Mouse (Mus musculus) monocyte, adult 2 months (primary cell): ENCODE results near the gene Trhr2.
"Not testable (repeated sequence)": the region's sequence is repeated elsewhere in the genome, so short reads cannot be mapped to it uniquely, and the experiment has no call there.

Experiments used
- DNase-seq, 2 experiments: peaks; one replicate each; pipeline ENCODE4 v3.0.0; 2022; ENCODE audit warnings: low spot score in 2 of 2, low read depth in 1 of 2

The Trhr2 gene

GRCm38 (mm10) chr8:122332753-122333506, 27.6 kb downstream of the Trhr2 start:
- peak; percentile 26 to 70 for DNase-seq

DNA sequence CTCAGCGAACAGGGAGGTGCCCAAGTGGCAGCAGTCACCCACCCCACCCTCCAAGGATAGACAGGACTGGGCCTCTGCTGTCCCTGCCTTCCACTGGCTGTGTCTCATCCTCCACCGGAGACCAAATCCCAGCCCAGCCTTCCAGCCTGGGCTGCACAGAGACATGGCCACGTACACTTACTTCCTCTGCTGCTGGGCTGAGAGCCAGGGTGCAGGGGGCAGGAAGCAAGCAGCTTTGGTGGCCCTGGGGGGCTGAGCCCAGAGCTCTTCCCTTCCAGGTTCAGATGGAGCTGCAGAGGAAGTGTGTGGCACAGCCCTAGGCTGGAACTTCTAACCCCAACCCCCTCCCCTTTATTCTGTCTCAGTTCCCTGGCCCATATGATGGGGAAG, 29.4 kb downstream of the Trhr2 start:
- DNase-seq, result no peak

- no peak for DNase-seq
Observed at GRCm38 (mm10) chr8:122330446-122331133, 30.0 kb downstream of the Trhr2 start.

- no peak for DNase-seq
Observed at GRCm38 (mm10) chr8:122329553-122330239, 30.9 kb downstream of the Trhr2 start.

- no peak for DNase-seq
Observed at GRCm38 (mm10) chr8:122329072-122329471, 31.5 kb downstream of the Trhr2 start.

DNA sequence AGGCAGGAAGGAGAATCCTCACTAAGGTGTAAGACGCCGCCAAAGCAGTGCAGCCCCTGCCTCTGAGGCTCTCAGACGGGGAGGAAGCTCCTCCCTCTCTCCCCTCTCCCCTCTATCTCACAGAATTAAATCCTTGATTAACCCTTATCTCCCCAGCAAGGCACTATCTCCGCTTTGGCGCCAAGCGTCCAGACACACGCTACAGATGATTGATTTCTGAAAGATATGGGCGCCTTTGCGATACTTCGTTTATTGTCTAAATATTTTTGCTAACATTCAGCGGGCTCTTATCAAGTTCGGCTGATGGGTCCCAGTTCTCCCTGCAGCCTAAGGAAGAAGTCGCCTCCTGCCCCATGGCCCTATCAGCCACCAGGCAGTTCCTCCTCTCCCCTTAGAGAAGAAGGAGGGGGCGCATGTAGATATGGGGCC, 34.4 kb downstream of the Trhr2 start:
- no peak for DNase-seq

DNA sequence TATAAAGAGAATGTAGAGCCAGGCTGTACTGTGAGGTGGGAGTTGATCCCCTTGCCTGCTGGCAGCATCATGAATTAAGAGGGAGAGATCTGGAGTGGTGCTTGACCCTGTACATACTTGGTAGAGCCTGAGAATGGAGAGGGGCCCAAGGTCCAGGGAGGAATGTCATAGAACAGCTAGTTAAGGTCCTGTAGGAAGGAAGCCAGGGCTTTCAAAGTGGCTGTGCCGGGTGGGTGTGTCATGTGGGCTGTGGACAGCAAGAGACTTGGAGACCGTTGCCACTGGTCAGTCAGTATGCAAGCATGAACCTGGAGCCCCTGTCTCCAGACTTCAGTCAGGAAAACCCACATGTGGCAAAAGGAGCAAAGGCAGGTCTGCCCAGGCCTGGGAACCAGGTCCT, 35.4 kb downstream of the Trhr2 start:
- no peak for DNase-seq

DNA sequence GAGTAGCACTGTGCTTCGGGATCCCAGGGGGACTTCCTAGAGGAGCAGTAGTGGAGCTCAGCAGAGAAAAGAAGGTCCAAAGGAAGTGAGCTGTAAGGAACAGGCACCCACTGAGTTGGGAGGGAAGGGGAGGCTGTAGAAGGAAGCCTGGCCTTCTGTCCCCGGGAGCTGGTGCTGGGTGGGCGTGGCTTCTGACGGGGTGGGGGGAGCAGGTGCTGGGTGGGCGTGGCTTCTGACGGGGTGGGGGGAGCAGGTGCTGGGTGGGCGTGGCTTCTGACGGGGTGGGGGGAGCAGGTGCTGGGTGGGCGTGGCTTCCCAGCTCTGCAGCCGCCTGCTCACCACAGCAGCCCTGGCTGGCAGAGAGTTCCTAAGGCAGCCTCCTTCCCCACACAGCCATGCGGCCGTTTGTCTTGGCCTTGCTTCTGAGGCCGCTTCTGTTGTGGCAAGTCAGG, 36.6 kb downstream of the Trhr2 start:
- not testable (repeated sequence) for DNase-seq

- DNase-seq, result no peak
Observed at GRCm38 (mm10) chr8:122322792-122323191, 37.8 kb downstream of the Trhr2 start.

GRCm38 (mm10) chr8:122322126-122322525, 38.4 kb downstream of the Trhr2 start:
- DNase-seq, result no peak

- DNase-seq, result no peak
Observed at GRCm38 (mm10) chr8:122321455-122321921, 39.1 kb downstream of the Trhr2 start.

GRCm38 (mm10) chr8:122320541-122320940, 40.0 kb downstream of the Trhr2 start:
- no peak for DNase-seq

DNA sequence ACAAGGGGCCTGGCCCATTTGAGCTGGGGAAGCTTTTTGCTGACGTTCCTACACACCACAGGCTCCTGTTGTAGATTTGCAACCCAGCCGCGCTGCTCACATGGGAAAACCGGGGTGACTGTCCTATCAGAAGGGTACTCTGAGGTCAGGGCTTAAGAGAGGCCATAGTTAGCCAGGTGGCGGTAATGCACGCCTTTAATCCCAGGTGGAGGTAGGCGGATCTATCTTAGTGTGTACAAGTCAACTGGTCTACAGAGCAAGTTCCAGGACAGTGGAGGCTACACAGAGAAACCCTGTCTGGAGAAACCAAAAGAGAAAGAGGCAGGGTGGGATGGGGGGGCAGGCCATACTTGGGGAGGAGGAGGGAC, 40.9 kb downstream of the Trhr2 start:
- DNase-seq, result no peak

GRCm38 (mm10) chr8:122319045-122319707, 41.4 kb downstream of the Trhr2 start:
- no peak for DNase-seq

DNA sequence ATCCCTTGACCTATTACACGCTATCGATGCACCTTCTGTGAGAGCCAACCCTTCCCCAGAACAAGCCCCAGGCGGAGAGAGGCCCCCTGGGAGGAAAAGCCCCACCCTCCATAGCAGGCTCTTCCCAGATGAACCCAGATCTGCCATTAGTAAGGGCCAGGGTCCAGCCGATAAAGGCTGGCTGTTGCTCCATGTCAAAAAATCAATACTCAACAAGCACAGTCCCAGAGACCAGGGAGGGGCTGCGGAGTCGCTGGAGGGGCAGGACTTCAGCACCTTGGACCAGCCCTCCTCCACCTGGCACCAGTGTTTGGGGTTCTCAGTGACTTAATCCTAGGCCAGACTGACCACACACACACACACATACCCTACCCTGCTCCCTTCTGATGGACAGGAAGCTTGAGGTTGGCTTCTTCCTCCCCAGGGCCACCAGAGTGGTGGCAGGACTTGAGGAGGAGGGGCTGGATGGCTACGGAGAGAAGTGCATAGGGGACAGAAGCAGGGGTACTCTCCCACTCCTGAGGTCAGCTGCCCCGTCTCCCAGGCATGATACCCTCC, 42.5 kb downstream of the Trhr2 start:
- no peak for DNase-seq

- DNase-seq, result no peak
Observed at GRCm38 (mm10) chr8:122316402-122316801, 44.1 kb downstream of the Trhr2 start.

DNA sequence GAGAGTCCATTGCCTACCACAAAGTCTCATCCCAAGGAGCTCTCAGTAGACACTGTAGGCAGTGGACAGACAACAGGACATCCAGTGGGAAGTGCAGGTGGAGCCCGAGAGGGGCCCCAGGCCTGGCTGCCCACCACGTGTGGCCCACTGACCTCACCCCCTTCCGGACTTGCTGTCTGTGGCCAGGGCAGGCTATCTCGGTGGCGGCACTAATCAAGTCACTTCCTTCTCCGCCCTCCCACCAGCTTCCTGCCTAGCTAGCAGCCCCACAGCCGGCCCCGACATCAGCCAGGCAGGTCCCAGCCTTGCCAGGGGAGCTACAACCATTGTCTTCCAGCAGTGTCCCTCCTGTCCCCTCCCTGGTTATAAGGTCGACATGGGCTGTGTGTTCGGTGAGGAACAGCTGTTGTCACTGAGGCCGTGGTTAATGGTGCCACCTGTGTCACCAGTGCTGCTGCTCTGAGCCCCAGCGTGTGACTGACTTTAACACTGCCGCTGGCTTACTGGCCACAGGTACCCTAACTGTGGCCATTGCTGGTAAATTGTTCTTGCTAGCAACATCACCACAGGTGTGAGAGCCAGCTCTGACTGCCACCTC, 45.5 kb downstream of the Trhr2 start:
- peak in 1 of 2 experiments; percentile 9 for DNase-seq

- DNase-seq, result no peak
Observed at GRCm38 (mm10) chr8:122313310-122313709, 47.2 kb downstream of the Trhr2 start.

GRCm38 (mm10) chr8:122312553-122312952, 48.0 kb downstream of the Trhr2 start:
- DNase-seq, result no peak

DNA sequence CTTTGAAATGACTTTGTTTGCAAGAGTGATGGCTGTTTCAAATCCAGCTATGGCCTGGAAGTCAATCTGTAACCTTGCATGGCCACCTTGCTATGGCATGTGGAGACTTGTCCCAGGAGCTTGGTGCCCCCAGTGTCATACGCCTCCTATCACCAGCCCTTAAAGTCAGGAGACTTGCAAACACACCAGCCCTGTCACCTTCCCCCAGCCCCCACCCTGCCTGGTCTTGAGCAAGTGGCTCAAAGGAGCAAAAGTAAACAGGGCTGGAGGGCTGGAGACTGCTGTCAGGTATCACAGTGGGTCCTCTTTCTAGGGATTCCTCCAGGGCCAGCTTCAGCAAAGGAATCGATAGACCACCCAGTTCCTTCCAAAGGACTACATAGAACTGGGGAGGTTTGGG, 49.4 kb downstream of the Trhr2 start:
- DNase-seq, result no peak

DNA sequence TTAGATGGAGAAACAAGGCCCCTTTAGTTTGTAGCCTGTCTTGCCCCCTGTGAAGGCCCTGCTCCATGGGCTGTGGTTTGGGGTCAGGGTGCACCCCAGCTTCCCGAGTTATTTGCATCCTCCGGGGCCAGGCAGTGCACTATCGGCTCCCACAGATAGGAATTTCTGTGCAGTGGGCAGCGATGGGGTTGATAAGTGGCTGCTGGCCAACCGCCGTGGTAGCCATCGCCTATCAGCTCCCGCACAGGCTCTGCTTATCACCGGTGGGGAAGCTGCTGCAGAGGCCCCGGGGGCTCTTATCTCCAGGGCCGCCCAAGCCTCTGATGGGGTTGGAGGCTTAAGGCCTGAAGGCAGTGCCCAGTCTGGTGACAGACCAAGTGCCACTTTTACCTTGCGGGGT, 51.3 kb downstream of the Trhr2 start:
- DNase-seq, result no peak
